Mouse (Mus musculus) heart, postnatal 0 days (tissue): ENCODE data around the gene Chchd6. TPM values are rescaled to one million over a fixed set of nuclear protein-coding genes. Genes with fewer than 3 reads are reported as not detected.

Source experiments
- ATAC-seq: fragments of 200-750 bp; cut with Nextera tagmentation; 2 replicates; pipeline ENCODE4 v1.8.0; 2017; ENCODE audit warnings: low read depth, moderate number of reproducible peaks, moderate library complexity; ENCODE audit not compliant: insufficient read depth
- DNase-seq: peaks from one replicate; pipeline ENCODE4 v3.0.0-alpha.2; 2016; ENCODE audit warnings: low spot score
- H3K27ac ChIP-seq: fragments of 300-500 bp; sonication (generic); 2 replicates; pipeline ENCODE4 v1.5.1; 2014; ENCODE audit warnings: low read depth, mild to moderate bottlenecking
- H3K27me3 ChIP-seq: fragments of 300-500 bp; sonication (generic); 2 replicates; pipeline ENCODE4 v1.6.1; 2014; ENCODE audit warnings: low read length, mixed read lengths; ENCODE audit not compliant: control insufficient read depth, insufficient read depth
- H3K36me3 ChIP-seq: fragments of 300-500 bp; sonication (generic); replicated peaks from 2 replicates; pipeline ENCODE4 v1.6.1; 2014; ENCODE audit warnings: low read length, mixed read lengths; ENCODE audit not compliant: control insufficient read depth, insufficient read depth
- H3K4me1 ChIP-seq: fragments of 300-500 bp; sonication (generic); 2 replicates; pipeline ENCODE4 v1.6.1; 2014; ENCODE audit warnings: antibody characterized with exemption; ENCODE audit not compliant: control insufficient read depth, insufficient read depth
- H3K4me2 ChIP-seq: fragments of 300-500 bp; sonication (generic); 2 replicates; pipeline ENCODE4 v1.6.1; 2014; ENCODE audit warnings: low read depth, mild to moderate bottlenecking, low read length, moderate library complexity
- H3K4me3 ChIP-seq: fragments of 300-500 bp; sonication (generic); 2 replicates; pipeline ENCODE4 v1.5.1; 2014; ENCODE audit warnings: low read depth, low read length
- H3K9ac ChIP-seq: fragments of 300-500 bp; sonication (generic); replicated peaks from 2 replicates; pipeline ENCODE4 v1.6.1; 2014; ENCODE audit warnings: low read depth, low read length, mixed read lengths
- H3K9me3 ChIP-seq: fragments of 300-500 bp; sonication (generic); replicated peaks from 2 replicates; pipeline ENCODE4 v1.6.1; 2016; ENCODE audit warnings: low read length; ENCODE audit not compliant: control insufficient read depth
- CTCF ChIP-seq: IDR thresholded peaks from 2 replicates; pipeline ENCODE4 v1.5.1; 2016; ENCODE audit warnings: antibody characterized with exemption, control low read depth, low read depth
- EP300 ChIP-seq: IDR thresholded peaks from 2 replicates; pipeline ENCODE4 v1.6.1; 2016; ENCODE audit warnings: antibody characterized with exemption, low read depth
- WGBS: fragments of 180-500 bp; shearing (Covaris S2); extraction: QIAGEN DNeasy Blood & Tissue Kit; methylation state at CpG from one replicate; pipeline ENCODE4 v1.1.7; 2014; 5-methylcytosine and 5-hydroxymethylcytosine counted together
- polyA plus RNA-seq: library from polyadenylated mRNA; unstranded; fragments of >200 nt; fragmentation: Nextera tagmentation; extraction: Ambion mirVana; gene quantifications from 2 replicates; pipeline ENCODE4 v1.2.1, GENCODE M21; 2015
- total RNA-seq: library from RNA; depleted of rRNA; stranded (reverse); fragments of >200 nt; gene quantifications from 2 replicates; pipeline ENCODE4 v1.2.3, GENCODE M21; 2014; ENCODE audit warnings: low replicate concordance

The Chchd6 gene
- total and polyA plus RNA-seq, 2 experiments from 2014 or later, result 21.8 to 37.8 TPM

- 80% methylated on average over 2 of the region's 2 CpGs for WGBS
These were observed 180.4 kb downstream of the Chchd6 start for GRCm38 (mm10) chr6:89415091-89415490.

GRCm38 (mm10) chr6:89414126-89414525 lies 181.3 kb downstream of the Chchd6 start:
- Histone ChIP-seq H3K9me3 (no peaks in the 10 kb centered on the region), H3K27me3 (no peaks in the 10 kb centered on the region), H3K36me3 (no peaks in the 10 kb centered on the region), H3K4me1 (peaks cover 19% of the 10 kb centered on the region), H3K4me2 (no peak overlapping the region), H3K27ac (no peak overlapping the region), H3K9ac (no peak overlapping the region), H3K4me3 (no peak overlapping the region)
- DNase-seq (no peak), ATAC-seq (no peak)
- TF ChIP-seq CTCF (no peak), EP300 (no peak)
- 61% methylated on average over 4 of the region's 4 CpGs for WGBS

More at GRCm38 (mm10) chr6:89415091-89415490, 180.4 kb downstream of the Chchd6 start:
- H3K36me3 ChIP-seq, result no peaks in the 10 kb centered on the region
- DNase-seq (no peak), ATAC-seq (no peak)
- H3K4me2 ChIP-seq, result no peak overlapping the region
- peaks cover 19% of the 10 kb centered on the region for H3K4me1 ChIP-seq
- no peak overlapping the region for H3K27ac ChIP-seq
- no peak for TF ChIP-seq EP300
- no peak for TF ChIP-seq CTCF
- H3K27me3 ChIP-seq, result no peaks in the 10 kb centered on the region
- H3K4me3 ChIP-seq, result no peak overlapping the region
- H3K9ac ChIP-seq, result no peak overlapping the region
- H3K9me3 ChIP-seq, result no peaks in the 10 kb centered on the region

- ATAC-seq (no peak), DNase-seq (no peak)
- Histone ChIP-seq H3K4me1 (peaks cover 19% of the 10 kb centered on the region), H3K4me2 (no peak overlapping the region), H3K27me3 (no peaks in the 10 kb centered on the region), H3K9ac (no peak overlapping the region), H3K4me3 (no peak overlapping the region), H3K36me3 (no peaks in the 10 kb centered on the region), H3K9me3 (no peaks in the 10 kb centered on the region), H3K27ac (0 out of 2 replicates have a peak overlapping the region, but pooled peaks have one; percentile 38)
- TF ChIP-seq CTCF (no peak), EP300 (no peak)
These were observed 182.0 kb downstream of the Chchd6 start for GRCm38 (mm10) chr6:89413481-89413884.

DNA sequence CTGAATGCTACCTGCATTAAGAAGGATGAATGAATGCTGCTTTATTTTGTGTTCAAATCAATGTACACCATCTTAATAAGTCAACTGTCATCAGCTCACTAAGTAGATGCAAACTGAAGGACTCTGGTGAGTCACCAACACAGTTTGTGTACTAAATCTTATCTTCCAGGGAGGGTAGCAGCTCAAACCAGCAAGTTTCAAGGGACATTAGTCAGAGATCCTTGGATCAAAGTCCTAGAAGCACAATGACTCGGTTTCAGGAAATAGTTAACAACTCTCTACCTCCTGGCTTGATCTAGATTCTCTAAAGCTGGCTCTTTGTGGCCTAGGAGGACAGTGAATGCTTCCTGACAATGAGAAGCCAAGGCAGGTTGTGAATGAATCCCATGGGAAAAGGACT lies 182.9 kb downstream of the Chchd6 start:
- no peak overlapping the region for H3K27ac ChIP-seq
- H3K9me3 ChIP-seq, result no peaks in the 10 kb centered on the region
- DNase-seq, result no peak
- H3K27me3 ChIP-seq, result no peaks in the 10 kb centered on the region
- H3K36me3 ChIP-seq, result no peaks in the 10 kb centered on the region
- no peak for ATAC-seq
- 69% methylated on average over 1 of the region's 1 CpGs for WGBS
- H3K9ac ChIP-seq, result no peak overlapping the region
- peaks cover 19% of the 10 kb centered on the region for H3K4me1 ChIP-seq
- H3K4me2 ChIP-seq, result no peak overlapping the region
- H3K4me3 ChIP-seq, result no peak overlapping the region
- TF ChIP-seq CTCF (no peak), EP300 (no peak)

DNA sequence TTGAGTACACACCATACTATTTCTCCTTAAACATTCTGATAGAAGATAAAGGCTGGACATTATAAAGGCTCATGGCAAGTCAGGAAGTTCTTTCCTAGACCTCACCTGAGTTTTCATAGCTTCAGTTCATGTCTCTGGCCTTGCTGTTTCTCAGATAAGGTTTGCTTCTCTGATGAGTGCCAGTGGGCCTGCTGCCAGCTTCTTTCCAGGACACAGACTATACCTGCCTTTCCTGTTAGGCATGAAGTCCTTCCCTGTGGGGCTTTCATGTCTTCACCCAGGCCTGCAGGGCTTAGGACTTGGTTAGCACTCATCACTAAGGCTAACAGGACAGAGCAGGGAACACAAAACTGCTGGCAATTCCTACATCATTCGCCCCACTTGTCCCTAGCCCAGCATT lies 186.4 kb downstream of the Chchd6 start:
- TF ChIP-seq CTCF (no peak), EP300 (no peak)
- no peaks in the 10 kb centered on the region for H3K27me3 ChIP-seq
- no peak overlapping the region for H3K4me2 ChIP-seq
- no peak overlapping the region for H3K4me3 ChIP-seq
- H3K4me1 ChIP-seq, result peaks cover 15% of the 10 kb centered on the region
- WGBS, result 75% methylated on average over 1 of the region's 1 CpGs
- H3K27ac ChIP-seq, result no peak overlapping the region
- H3K9ac ChIP-seq, result no peak overlapping the region
- DNase-seq (no peak), ATAC-seq (no peak)
- H3K36me3 ChIP-seq, result no peaks in the 10 kb centered on the region
- H3K9me3 ChIP-seq, result no peaks in the 10 kb centered on the region

GRCm38 (mm10) chr6:89408259-89408658 lies 187.2 kb downstream of the Chchd6 start:
- Histone ChIP-seq H3K4me2 (no peak overlapping the region), H3K4me3 (no peak overlapping the region), H3K4me1 (peaks cover 12% of the 10 kb centered on the region), H3K9ac (no peak overlapping the region), H3K9me3 (no peaks in the 10 kb centered on the region), H3K27ac (no peak overlapping the region), H3K27me3 (no peaks in the 10 kb centered on the region), H3K36me3 (no peaks in the 10 kb centered on the region)
- TF ChIP-seq CTCF, result no peak
- TF ChIP-seq EP300, result no peak
- ATAC-seq (no peak), DNase-seq (no peak)
- 44% methylated on average over 5 of the region's 5 CpGs for WGBS
